Mouse (Mus musculus) lung, adult 2 months (tissue): ENCODE data around the gene Gm20388. TPM values are rescaled to one million over a fixed set of nuclear protein-coding genes. Genes with fewer than 3 reads are reported as not detected.
A peak's percentile ranks its signal among the peaks of the same experiment; 100 is the strongest.

ENCODE experiments used
- DNase-seq: peaks from one replicate; pipeline ENCODE4 v3.0.0; 2022
- H3K4me1 ChIP-seq: fragments of 200-500 bp; 2 replicates; pipeline ENCODE4 v1.6.1; 2011; ENCODE audit warnings: low read length; ENCODE audit not compliant: control insufficient read depth, insufficient read depth
- H3K4me3 ChIP-seq: fragments of 200-500 bp; replicated peaks from 2 replicates; pipeline ENCODE3; 2011; ENCODE audit warnings: low read depth, mild to moderate bottlenecking, control low read depth, low read length; ENCODE audit errors: extremely low read depth
- CTCF ChIP-seq: fragments of 200-500 bp; IDR thresholded peaks from 2 replicates; pipeline ENCODE4 v1.5.1; 2011; ENCODE audit warnings: mild to moderate bottlenecking, low read length, control low read depth; ENCODE audit not compliant: insufficient read depth
- POLR2A ChIP-seq: fragments of 200-500 bp; IDR thresholded peaks from 2 replicates; pipeline ENCODE4 v1.6.1; 2011; ENCODE audit warnings: low read depth, mild to moderate bottlenecking, control low read depth, low read length, borderline replicate concordance; ENCODE audit errors: extremely low read depth
- WGBS: fragments of 180-500 bp; shearing (Covaris S2); methylation state at CpG from one replicate; pipeline ENCODE4 v1.1.7; 2018; 5-methylcytosine and 5-hydroxymethylcytosine counted together
- polyA plus RNA-seq: library from polyadenylated mRNA; depleted of rRNA; stranded (reverse); fragments of >200 nt; gene quantifications from 2 replicates; pipeline ENCODE4 v1.2.3, GENCODE M21; 2012

Gm20388 gene
- polyA plus RNA-seq, 1 experiment = 67.8 TPM

DNA sequence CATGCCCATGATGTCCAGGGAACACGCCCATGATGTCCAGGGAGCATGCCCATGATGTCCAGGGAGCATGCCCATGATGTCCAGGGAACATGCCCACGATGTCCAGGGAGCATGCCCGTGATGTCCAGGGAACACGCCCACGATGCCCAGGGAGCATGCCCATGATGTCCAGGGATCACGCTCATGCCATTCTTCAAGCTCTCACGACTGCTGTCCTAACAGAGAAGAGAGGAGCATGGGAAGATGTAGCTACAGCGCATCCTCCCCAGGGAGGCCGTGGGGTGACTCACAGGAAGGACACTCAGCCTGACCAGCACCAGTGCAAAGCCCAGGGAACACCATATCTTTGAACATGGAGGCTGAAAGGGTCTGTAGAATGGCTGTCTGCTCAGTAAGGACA lies 2245.3 kb downstream of the Gm20388 start:
- no peak for TF ChIP-seq CTCF
- no peak for TF ChIP-seq POLR2A
- Histone ChIP-seq H3K4me3 (no peak overlapping the region), H3K4me1 (no peaks in the 10 kb centered on the region)
- WGBS = 81% methylated on average over 9 of the region's 9 CpGs
- DNase-seq = no peak

DNA sequence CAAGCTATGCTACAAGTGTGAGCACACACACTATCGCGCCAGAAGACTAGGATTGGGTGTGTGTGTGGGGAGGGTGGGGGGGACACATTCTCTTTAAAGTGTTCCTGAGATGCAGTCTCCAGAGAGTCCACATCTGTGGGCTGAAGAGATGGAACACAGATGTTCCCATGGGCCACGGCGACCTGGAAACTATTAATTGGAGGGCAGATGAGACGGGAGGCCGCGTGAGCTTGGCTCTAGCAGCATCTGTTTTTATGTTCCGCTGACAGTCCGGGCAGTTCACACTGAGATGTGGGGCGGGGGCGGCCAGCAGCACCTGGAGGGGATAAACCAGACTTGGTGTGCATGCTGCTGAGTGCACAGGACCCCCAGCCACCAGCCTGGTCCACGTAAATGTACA lies 2247.0 kb downstream of the Gm20388 start:
- TF ChIP-seq POLR2A (no peak), CTCF (no peak)
- 78% methylated on average over 12 of the region's 12 CpGs for WGBS

DNA sequence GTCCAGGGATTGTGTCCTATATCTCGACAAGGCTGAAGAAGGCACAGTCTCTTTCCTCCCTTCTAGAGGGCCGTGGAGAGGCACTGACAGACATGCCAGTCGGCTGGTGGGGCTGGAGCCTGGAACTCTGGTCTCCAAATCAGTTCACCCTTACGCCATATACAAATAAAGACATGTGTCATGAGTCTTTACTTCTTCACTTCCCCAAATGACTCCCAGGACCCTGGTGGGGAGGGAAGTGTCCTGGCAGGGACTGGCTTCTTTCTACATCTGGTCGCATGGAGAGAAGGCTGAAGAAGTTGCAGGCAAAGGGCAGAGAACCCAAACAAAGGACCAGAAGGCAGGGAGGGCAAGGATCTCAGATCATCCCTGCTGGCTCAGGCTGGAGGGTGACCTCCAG lies 2249.5 kb downstream of the Gm20388 start:
- WGBS = 74% methylated on average over 5 of the region's 5 CpGs
- Histone ChIP-seq H3K4me3 (no peak overlapping the region), H3K4me1 (no peaks in the 10 kb centered on the region)
- no peak for TF ChIP-seq POLR2A
- no peak for TF ChIP-seq CTCF
- no peak for DNase-seq

More for the DNA sequence above, 2247.0 kb downstream of the Gm20388 start:
- H3K4me3 ChIP-seq = no peak overlapping the region
- H3K4me1 ChIP-seq = no peaks in the 10 kb centered on the region
- no peak for DNase-seq

DNA sequence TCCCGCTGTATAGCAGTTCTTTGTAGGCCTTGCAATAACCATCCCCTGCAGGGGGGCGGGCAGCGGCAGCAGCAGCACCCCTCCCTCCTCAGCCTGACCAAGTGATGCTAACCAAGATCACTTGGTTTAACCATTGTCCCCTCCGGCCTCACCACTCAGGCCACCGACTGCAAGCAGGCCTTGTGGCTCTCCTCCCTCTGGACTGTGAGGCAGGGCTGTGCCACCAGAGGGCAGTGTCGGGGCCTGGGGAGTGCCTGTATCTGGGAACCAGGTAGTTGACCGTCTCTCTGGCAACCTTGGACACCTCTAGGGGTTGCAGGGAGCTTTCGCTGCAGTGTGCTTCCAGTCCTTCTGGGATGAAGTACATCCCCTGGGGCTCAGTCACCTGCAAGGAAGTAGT lies 2252.4 kb downstream of the Gm20388 start:
- peak; percentile 78 for DNase-seq
- Histone ChIP-seq H3K4me3 (no peak overlapping the region), H3K4me1 (no peaks in the 10 kb centered on the region)
- TF ChIP-seq POLR2A (no peak), CTCF (peak; percentile 61)
- 39% methylated on average over 8 of the region's 8 CpGs for WGBS

DNA sequence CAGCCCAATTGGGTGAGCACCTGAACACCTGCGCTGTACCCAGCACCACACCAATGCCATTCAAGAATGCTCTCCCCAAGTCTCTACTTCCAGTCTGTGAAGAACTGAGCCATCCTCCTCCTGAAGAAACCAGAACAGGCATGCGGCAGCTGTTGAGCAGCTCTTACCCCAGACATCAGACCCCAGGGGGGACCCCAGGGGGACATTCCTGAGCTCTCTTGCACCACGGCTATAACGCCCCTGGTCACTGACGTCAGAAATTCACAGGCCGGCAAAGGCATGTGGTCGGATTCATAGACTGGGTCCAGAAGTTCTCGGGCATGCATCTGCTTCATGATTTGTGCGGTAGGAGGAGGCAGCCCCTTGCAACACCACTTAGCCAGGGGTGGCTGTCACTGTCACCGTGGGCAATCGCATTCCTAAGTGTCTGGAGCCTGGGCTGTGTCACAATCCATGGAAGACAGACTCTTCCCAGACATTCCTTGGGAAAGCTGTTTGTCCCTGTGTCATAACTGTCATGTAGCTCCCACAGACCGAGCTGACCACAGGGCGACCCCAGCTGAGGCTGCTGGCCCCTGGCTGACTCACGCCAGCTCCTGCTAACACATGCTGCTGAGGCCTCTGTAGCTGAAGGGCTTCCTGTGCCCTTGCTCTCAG lies 2256.7 kb downstream of the Gm20388 start:
- WGBS = 62% methylated on average over 14 of the region's 14 CpGs
- H3K4me1 ChIP-seq = no peaks in the 10 kb centered on the region
- no peak for DNase-seq
- no peak for TF ChIP-seq CTCF
- no peak for TF ChIP-seq POLR2A
- H3K4me3 ChIP-seq = no peak overlapping the region

DNA sequence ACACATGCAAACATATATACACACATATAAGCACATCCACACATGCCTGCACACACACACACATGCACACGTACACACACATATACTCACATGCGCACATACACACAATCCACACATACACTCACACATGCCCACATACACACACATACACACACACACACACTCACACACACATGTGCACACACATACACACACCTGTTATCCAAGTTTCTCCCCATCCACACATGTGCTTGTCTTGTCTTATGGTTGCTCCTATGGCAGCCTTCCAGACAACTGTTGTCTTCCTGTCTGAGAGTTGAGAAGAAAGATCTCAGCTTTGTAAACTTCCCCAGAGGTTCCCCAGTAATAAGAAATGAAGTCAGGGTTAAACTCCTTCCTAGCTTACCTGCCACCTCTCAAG lies 2258.8 kb downstream of the Gm20388 start:
- Histone ChIP-seq H3K4me3 (no peak overlapping the region), H3K4me1 (no peaks in the 10 kb centered on the region)
- no peak for TF ChIP-seq CTCF
- TF ChIP-seq POLR2A = no peak
- DNase-seq = no peak
- 89% methylated on average over 2 of the region's 2 CpGs for WGBS

- 82% methylated on average over 4 of the region's 4 CpGs for WGBS
- H3K4me3 ChIP-seq = no peak overlapping the region
- no peak for DNase-seq
- no peak for TF ChIP-seq CTCF
- no peak for TF ChIP-seq POLR2A
- no peaks in the 10 kb centered on the region for H3K4me1 ChIP-seq
These were observed 2261.2 kb downstream of the Gm20388 start for GRCm38 (mm10) chr8:122171823-122172222.

DNA sequence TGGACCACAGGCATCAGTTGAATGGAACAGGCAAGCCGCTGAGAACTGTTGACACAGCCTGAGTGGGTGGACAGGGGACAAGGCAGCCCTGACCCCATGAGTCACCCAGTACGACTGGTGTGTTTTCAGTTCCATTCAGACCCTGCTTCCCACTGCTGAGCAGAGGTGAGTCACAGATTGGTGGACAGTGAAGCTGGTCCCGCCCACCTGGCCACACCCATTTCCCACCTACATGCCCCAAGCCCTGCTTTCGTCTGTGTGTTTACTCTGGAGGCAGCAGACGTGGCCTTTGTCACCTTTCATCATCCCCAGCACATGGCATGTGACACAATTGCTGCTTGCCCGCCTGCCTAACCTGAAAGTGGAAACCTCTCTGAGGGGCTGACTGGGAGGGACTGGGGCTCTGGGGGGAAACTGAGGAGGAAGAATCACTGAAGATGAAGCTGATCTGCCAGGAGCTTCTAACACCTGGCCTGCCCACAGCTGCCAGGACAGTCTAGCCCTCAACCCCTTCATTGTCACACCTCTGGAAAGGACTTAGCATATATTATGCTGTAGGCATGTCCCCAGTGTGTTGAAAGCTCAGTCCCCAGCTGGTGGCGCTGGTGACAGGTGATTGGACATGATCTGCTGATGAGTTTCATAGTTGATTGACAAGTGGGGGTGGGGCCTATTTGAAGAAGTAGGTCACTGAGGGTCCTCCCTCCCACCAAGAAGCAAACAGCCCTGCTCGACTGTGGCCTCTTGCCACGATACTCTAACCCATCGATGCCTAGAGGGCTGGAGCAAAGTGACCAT lies 2263.7 kb downstream of the Gm20388 start:
- 0 out of 2 replicates have a peak, but pooled peaks have one; percentile 11 for TF ChIP-seq CTCF
- TF ChIP-seq POLR2A = no peak
- 30% methylated on average over 10 of the region's 10 CpGs for WGBS
- DNase-seq = no peak

GRCm38 (mm10) chr8:122178392-122178890 lies 2267.8 kb downstream of the Gm20388 start:
- no peak for DNase-seq
- no peaks in the 10 kb centered on the region for H3K4me1 ChIP-seq
- no peak overlapping the region for H3K4me3 ChIP-seq
- no peak for TF ChIP-seq CTCF
- TF ChIP-seq POLR2A = no peak
- WGBS = 66% methylated on average over 4 of the region's 4 CpGs

More for the DNA sequence above, 2263.7 kb downstream of the Gm20388 start:
- H3K4me1 ChIP-seq = no peaks in the 10 kb centered on the region
- H3K4me3 ChIP-seq = no peak overlapping the region
